Mouse (Mus musculus) olfactory bulb, adult 2 months (tissue): ENCODE data around the gene Atg9b. TPM values are rescaled to one million over a fixed set of nuclear protein-coding genes. Genes with fewer than 3 reads are reported as not detected.
A peak's percentile ranks its signal among the peaks of the same experiment; 100 is the strongest.

Experiments used
- H3K27ac ChIP-seq: fragments of 200-500 bp; 2 replicates; pipeline ENCODE4 v1.5.1; 2012; ENCODE audit warnings: low read depth, low read length; ENCODE audit not compliant: insufficient read depth
- H3K4me1 ChIP-seq: fragments of 200-500 bp; 2 replicates; pipeline ENCODE4 v1.6.1; 2012; ENCODE audit warnings: low read length; ENCODE audit not compliant: control insufficient read depth, insufficient read depth
- H3K4me3 ChIP-seq: fragments of 200-500 bp; 2 replicates; pipeline ENCODE4 v1.5.1; 2012; ENCODE audit warnings: mild to moderate bottlenecking, low read depth, low read length, moderate library complexity; ENCODE audit not compliant: insufficient read depth
- CTCF ChIP-seq: fragments of 200-500 bp; IDR thresholded peaks from 2 replicates; pipeline ENCODE4 v1.5.1; 2012; ENCODE audit warnings: low read depth, mild to moderate bottlenecking, low read length, moderate library complexity; ENCODE audit not compliant: insufficient read depth
- POLR2A ChIP-seq: fragments of 200-500 bp; IDR thresholded peaks from 2 replicates; pipeline ENCODE4 v1.6.1; 2012; ENCODE audit warnings: mild to moderate bottlenecking, low read depth, low read length, moderate library complexity; ENCODE audit not compliant: insufficient read depth
- WGBS: fragments of 180-500 bp; shearing (Covaris S2); methylation state at CpG from one replicate; pipeline ENCODE4 v1.1.7; 2018; 5-methylcytosine and 5-hydroxymethylcytosine counted together
- polyA plus RNA-seq: library from polyadenylated mRNA; stranded (reverse); fragments of >200 nt; gene quantifications from 2 replicates; pipeline ENCODE4 v1.2.4, GENCODE M21; 2012; ENCODE audit warnings: low replicate concordance; ENCODE audit not compliant: missing spikeins, insufficient read depth, insufficient read length

The Atg9b gene
- polyA plus RNA-seq, 1 experiment, result not detected

DNA sequence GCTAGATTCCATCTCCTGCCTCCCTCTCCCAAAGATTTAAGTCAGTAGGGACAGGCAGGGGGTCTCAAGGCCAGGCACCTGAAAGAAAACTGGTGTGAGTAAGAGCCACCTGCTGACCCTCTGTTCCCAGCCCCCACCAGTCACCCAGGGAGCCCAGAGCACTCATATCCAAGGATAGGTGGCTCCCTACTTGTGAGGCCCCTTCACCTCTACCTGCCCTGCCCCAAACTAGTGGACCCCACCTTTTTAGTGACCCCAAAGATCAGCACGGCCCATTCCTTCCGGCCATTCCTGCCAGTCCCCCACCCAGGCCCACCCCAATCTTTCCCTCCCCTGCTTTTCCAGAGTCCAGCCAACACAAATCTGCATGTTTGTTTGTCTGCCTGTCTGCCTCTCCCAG lies 28.5 kb downstream of the Atg9b start:
- Histone ChIP-seq H3K4me3 (no peak overlapping the region), H3K27ac (no peak overlapping the region), H3K4me1 (peaks cover 10% of the 10 kb centered on the region)
- 73% methylated on average over 2 of the region's 2 CpGs for WGBS
- no peak for TF ChIP-seq POLR2A
- no peak for TF ChIP-seq CTCF

DNA sequence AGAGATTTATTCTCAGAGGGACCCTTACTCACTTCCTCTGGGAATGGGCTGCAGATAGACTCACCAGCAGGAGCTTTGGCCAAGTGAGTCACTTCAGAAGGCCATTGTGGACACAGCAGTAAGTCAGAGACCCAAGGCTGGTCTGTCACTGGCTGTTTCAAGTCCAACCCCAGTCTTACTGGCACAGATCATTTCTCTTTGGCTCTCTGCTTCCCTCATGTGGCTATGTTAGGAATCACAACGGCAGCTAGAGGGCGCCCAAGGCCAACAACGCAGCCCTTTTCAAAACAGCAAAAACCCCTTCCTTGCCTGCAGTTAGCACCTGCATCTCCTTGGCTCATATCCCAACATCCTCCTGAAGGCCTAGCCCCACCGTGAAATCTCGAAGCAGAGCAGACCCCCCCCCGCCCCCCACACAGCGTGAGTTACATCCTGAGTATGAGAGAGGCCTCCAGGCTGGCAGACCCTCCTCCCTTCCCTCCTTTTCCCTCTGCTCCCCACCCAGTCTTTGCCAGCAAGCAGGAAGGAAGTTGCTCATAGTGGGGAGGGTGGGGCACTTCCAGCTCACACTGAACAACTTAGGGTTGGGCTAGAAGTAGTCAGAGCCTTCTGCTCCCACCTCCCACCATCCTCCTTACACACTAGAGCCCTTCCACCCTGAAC lies 31.0 kb downstream of the Atg9b start:
- WGBS, result 0% methylated on average over 7 of the region's 7 CpGs

DNA sequence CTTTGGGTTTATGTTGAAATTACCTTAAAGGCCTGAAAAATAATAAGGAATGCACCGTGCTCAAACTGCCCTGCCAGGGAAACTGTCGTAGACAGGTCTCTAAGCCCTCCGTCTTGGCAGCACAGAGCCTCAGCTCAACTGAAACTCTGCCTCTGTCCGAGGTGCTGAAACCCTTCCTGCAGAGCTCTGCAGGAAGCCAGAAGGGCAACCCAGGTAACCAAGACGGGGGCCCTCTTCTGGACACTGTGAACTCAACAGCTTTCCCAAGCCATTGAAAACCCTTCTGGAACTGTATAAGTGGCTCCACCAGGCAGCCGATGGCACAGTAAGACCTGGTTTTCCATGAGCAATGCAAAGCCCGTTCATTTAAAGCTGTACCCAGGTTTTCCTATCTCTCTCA lies 34.5 kb downstream of the Atg9b start:
- 33% methylated on average over 7 of the region's 7 CpGs for WGBS
- TF ChIP-seq CTCF, result no peak
- no peak for TF ChIP-seq POLR2A
- H3K27ac ChIP-seq, result no peak overlapping the region
- no peak overlapping the region for H3K4me3 ChIP-seq
- peaks cover 28% of the 10 kb centered on the region for H3K4me1 ChIP-seq

More for the DNA sequence above, 31.0 kb downstream of the Atg9b start:
- TF ChIP-seq POLR2A (no peak), CTCF (peak; percentile 69)
- Histone ChIP-seq H3K4me1 (peaks cover 13% of the 10 kb centered on the region), H3K27ac (peak overlapping the region; percentile 23; the same call in 1 of the 2 replicates), H3K4me3 (no peak overlapping the region)

DNA sequence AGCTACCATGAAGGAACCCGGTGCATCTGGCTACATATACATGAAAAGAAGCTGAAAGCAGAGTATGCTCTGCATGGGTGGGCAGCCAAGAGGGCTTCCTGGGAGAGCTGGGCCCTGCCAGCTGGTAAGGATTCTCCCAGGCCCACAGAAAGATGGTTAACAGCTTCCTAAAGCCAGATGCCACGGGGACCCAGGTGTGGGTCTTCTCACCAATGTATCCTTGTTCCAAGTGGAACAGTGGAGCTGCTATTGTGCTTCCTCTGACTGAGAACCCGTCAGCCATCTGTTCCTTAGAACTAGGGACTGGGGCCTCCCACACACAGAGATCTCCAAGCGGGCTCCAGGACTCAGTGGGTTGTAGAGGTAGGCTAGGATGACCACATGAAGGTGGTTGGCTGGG lies 35.2 kb downstream of the Atg9b start:
- H3K4me3 ChIP-seq, result no peak overlapping the region
- peaks cover 35% of the 10 kb centered on the region for H3K4me1 ChIP-seq
- no peak for TF ChIP-seq CTCF
- TF ChIP-seq POLR2A, result no peak
- WGBS, result 63% methylated on average over 4 of the region's 4 CpGs
- no peak overlapping the region for H3K27ac ChIP-seq

DNA sequence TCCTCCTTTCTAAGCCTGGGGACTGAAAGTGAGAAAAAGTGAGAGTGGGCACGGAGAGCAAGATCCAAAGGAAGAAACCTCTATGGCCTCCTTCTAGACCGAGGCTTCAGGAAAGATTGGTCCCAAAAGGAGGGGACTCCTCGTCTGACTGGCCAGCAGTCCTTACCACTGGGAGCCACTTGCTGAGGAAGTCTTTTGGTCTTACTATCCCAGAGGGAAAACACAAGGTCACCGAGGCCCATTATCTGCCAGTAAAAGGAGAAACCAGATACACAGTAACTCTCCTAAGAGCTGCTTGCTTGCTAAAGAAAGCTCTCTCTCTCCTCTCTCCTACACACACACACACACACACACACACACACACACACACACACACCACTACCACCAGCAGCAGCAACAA lies 38.6 kb downstream of the Atg9b start:
- Histone ChIP-seq H3K27ac (peak overlapping the region; percentile 93), H3K4me1 (peaks cover 43% of the 10 kb centered on the region), H3K4me3 (no peak overlapping the region)
- no peak for TF ChIP-seq POLR2A
- 55% methylated on average over 4 of the region's 4 CpGs for WGBS

DNA sequence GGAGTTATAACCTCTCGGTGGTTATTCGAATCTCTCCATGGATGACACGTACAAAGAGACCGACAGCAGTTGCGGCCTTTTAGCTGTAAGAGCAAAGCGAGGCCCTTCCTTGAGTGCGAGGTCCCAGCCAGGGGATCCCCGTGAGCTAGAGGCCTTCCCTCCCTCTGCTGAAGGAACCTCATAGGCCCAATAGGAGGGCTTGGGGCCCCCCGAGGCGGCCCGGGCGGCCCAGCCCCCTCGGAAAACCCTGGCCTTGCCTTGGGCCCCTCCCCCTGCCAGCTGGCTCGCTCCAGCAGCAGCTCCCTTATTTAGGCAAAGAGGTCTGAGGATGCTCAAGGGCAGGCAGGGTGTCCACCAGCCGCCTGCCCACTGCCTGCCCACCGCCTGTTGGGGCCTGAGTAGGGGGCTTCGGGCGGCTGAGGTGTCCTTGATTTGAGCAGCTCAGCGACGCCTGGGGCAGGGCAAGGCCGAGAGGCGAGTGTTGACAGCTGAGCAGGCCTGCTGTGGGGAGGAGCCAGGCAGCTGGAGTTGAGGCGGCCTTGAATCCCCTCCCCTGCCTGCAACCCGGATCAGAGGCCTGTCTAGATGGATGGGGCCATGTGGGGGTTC lies 39.6 kb downstream of the Atg9b start:
- peaks cover 51% of the 10 kb centered on the region for H3K4me1 ChIP-seq
- TF ChIP-seq POLR2A (peak; percentile 39), CTCF (no peak)
- peak overlapping the region; percentile 75 for H3K4me3 ChIP-seq
- peak overlapping the region; percentile 93 for H3K27ac ChIP-seq
- 5% methylated on average over 24 of the region's 24 CpGs for WGBS

DNA sequence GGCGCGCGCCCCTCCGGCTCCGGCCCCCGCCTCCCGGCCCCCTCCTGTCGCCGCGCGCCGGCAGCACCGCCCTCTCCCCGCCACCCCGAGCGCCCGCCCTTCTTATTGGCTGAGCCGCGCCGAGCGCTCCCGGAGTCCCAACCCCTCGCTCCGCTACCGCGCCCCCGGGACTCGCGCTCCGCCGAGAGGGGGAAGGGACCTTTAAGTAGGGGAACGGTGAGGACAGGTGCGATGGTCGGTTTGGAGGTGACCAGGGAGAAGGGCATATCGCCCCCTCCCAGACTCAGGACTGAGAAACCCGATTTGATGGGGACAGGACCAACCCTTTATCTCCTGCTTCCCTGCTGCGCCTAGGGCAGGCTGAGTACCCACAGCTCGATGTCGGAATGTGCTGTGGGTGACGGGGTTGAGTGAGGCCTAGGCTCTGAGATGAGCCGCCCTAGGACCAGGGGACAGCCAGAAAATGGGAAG lies 40.2 kb downstream of the Atg9b start:
- under 1% methylated on average over 41 of the region's 41 CpGs for WGBS
- peak; percentile 57; the same call in 1 of the 2 replicates for TF ChIP-seq POLR2A
- no peak for TF ChIP-seq CTCF
- peak overlapping the region; percentile 75 for H3K4me3 ChIP-seq
- H3K4me1 ChIP-seq, result peaks cover 53% of the 10 kb centered on the region
- H3K27ac ChIP-seq, result peak overlapping the region; percentile 93

DNA sequence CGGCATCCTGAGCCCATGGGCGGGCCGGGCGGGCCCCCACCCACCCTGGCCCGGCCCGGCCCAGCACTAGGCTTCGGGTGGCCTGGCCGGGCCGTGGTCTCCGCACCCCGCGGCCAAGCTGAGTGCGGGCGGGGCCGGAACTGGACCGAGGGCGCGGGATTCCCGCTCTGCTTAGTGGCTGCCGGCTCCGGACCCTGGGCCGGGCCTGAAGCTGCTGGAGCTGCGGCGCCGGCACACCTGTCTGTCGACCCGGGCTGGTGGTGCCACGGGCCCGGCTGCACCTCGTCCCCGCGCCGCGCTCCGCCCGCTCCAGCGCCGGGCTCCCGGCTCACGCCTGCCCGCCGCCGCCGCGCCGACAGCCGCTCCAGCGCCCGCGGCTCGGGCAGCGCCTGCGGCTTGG lies 40.7 kb downstream of the Atg9b start, which contains the start of gene Kcnh2:
Gene Kcnh2, minus strand, starts transcription at position 327 of the 400 bp plus-strand sequence.
- Histone ChIP-seq H3K4me3 (peak within 1 kb of the TSS; percentile 75), H3K4me1 (peaks cover 53% of the 10 kb centered on the region), H3K27ac (peak within 1 kb of the TSS; percentile 93)
- under 1% methylated on average over 52 of the region's 53 CpGs for WGBS
- TF ChIP-seq POLR2A (no peak), CTCF (no peak)

DNA sequence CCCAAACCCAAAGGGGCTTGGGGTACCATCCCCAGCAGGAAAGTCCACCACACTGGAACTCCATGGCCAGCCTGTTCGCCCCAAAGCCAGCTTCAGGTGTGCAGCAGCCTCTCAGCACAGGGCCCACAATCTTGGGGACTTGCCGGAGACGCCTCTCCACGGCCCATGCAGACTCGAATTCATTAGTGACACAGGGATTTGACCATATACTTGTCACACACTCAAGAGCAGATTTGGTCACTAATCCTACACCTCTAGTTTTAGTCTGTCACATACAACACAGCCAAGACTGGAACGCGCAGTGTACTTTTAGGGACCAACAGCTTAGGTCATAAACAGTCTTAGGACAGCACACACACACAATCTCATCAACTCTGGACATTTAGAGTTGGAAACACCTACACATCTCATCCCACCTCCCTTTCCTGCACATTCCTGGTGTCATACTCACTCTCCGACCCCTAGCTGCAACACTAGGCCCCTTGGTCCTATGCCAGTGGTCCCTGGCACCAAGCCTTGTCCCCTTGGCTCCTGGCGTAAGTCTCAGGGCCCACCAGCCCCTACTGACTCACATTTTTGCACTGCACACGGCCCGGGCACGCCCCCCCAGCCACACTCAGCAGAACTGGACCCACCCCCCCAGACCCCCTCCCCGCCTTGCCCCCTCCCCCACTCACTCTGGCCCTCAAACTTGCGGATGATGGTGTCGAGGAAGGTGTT lies 41.3 kb downstream of the Atg9b start:
- WGBS, result 32% methylated on average over 15 of the region's 15 CpGs
- Histone ChIP-seq H3K4me3 (peak overlapping the region; percentile 71), H3K27ac (0 out of 2 replicates have a peak overlapping the region, but pooled peaks have one; percentile 9), H3K4me1 (peaks cover 54% of the 10 kb centered on the region)
- TF ChIP-seq CTCF, result no peak
- no peak for TF ChIP-seq POLR2A

DNA sequence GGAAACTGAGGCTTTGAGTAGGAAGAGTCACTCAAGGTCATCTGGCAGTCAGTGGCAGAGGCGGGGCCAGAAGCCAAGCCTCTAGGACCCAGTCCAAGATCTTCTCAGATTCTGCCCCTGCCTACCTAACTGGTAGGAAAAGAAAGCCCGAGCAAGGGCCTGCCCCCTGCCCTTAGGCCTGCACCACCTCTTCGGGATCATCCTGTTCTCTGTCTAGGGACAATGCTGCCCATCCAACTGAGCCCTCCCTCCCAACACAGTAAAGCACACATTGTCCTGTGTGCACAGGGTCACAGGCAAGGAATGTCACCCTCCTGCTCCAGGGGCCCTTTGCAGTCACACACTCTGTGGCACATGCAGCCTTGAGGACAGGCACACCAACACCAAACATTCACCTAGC lies 41.9 kb downstream of the Atg9b start:
- Histone ChIP-seq H3K27ac (no peak overlapping the region), H3K4me3 (peak overlapping the region; percentile 71), H3K4me1 (peaks cover 60% of the 10 kb centered on the region)
- TF ChIP-seq POLR2A, result no peak
- TF ChIP-seq CTCF, result no peak
- WGBS, result 51% methylated on average over 3 of the region's 3 CpGs
